Mouse (Mus musculus): Measurements from ENCODE around the gene Slc28a3.

Gene Slc28a3

GRCm38 (mm10) chr13:58511926-58512325 is 98.8 kb downstream of the Slc28a3 start:
- POLR2A ChIA-PET: no interaction called here
- CTCF ChIA-PET: interaction anchor here in 1 of 4 experiments (0.6 kb wide), 1 partner anchor 418 kb away, joined by 3 read pairs; no protein-coding TSS in a partner anchor

DNA sequence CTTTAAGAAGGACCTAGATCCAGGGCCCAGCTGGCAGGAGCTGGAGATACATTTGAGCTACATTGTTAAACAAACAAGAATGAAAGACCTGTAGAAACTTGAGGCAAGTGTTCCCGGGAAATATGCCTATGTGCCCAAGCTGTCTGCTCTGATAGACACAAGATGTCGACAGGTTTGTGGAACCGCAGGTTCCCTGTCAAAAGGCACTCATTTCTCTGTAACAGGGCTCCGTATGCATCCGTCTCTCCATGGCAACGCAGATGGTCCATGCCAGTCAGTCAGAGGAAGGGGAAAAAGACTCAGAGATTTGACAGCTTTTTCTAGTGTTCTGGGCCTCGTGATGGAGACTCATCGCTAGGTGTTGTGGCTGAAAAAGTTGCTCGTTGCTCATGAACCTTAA is 99.4 kb downstream of the Slc28a3 start:
- POLR2A ChIA-PET: interaction anchor here in 1 of 4 experiments (0.7 kb wide), 1 partner anchor 36 kb away, joined by 3 read pairs; no protein-coding TSS in a partner anchor
- CTCF ChIA-PET: interaction anchor here in 1 of 4 experiments (0.6 kb wide), 2 partner anchors 13 to 320 kb away, joined by 6 to 7 read pairs; no protein-coding TSS in a partner anchor

DNA sequence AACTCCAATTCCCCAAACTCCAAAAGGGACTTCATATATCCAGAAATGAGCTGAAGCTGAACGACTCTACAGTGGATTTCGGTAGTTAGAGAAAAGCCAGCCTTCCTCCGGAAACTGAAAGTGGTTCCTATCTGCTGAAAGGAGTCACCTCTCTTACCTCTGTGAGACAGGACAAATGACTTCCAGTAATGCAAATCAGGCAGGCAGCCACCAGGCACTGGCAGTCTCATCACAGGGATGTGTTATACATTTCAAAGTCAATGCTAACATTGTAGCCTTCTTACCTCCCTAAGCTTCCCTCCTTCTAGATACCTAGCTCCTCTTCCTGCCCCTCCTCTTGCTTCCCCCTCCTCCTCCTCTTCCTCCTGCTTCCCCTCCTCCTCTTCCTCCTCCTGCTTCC is 101.4 kb downstream of the Slc28a3 start:
- CTCF ChIA-PET: no interaction called here
- POLR2A ChIA-PET: interaction anchor here in 2 of 4 experiments (0.6 to 1.2 kb wide), 8 partner anchors 15 to 380 kb away, joined by 3 to 5 read pairs (median 3); no protein-coding TSS in a partner anchor

GRCm38 (mm10) chr13:58503610-58504009 is 107.1 kb downstream of the Slc28a3 start:
- CTCF ChIA-PET: interaction anchor here in 1 of 4 experiments (0.6 kb wide), 1 partner anchor 354 kb away, joined by 3 read pairs; no protein-coding TSS in a partner anchor
- POLR2A ChIA-PET: no interaction called here

GRCm38 (mm10) chr13:58497809-58498208 is 112.9 kb downstream of the Slc28a3 start:
- POLR2A ChIA-PET: no interaction called here
- CTCF ChIA-PET: interaction anchor here in 1 of 4 experiments (0.6 kb wide), 1 partner anchor 13 kb away, joined by 7 read pairs; no protein-coding TSS in a partner anchor

Measured in embryonic stem cell, embryonic (primary cell).